Mouse (Mus musculus) limb, embryonic 14.5 days (tissue): ENCODE results near the gene Gse1. TPM values are rescaled to one million over a fixed set of nuclear protein-coding genes. Genes with fewer than 3 reads are reported as not detected.

Experiments
- ATAC-seq: fragments of 200-750 bp; cut with Nextera tagmentation; 2 replicates; pipeline ENCODE4 v1.8.0; 2017; ENCODE audit warnings: low read depth, moderate number of reproducible peaks, moderate TSS enrichment; ENCODE audit not compliant: low FRiP score
- DNase-seq: peaks from one replicate; pipeline ENCODE4 v3.0.0-alpha.2; 2015; ENCODE audit warnings: low spot score
- H3K27ac ChIP-seq: fragments of 300-500 bp; sonication (generic); replicated peaks from 2 replicates; pipeline ENCODE4 v1.5.1; 2014; ENCODE audit warnings: low read depth, mild to moderate bottlenecking, low read length, moderate library complexity, mixed read lengths
- H3K27me3 ChIP-seq: fragments of 300-500 bp; sonication (generic); 2 replicates; pipeline ENCODE4 v1.6.1; 2014; ENCODE audit warnings: low read length, mixed read lengths; ENCODE audit not compliant: control insufficient read depth, insufficient read depth
- H3K36me3 ChIP-seq: fragments of 300-500 bp; sonication (generic); 2 replicates; pipeline ENCODE4 v1.6.1; 2014; ENCODE audit warnings: mild to moderate bottlenecking, low read length, moderate library complexity, mixed read lengths; ENCODE audit not compliant: control insufficient read depth, insufficient read depth
- H3K4me1 ChIP-seq: fragments of 300-500 bp; sonication (generic); 2 replicates; pipeline ENCODE4 v1.6.1; 2014; ENCODE audit warnings: antibody characterized with exemption, low read length, mixed read lengths; ENCODE audit not compliant: control insufficient read depth, insufficient read depth
- H3K4me2 ChIP-seq: fragments of 300-500 bp; sonication (generic); replicated peaks from 2 replicates; pipeline ENCODE4 v1.6.1; 2014; ENCODE audit warnings: low read depth, mild to moderate bottlenecking, low read length, moderate library complexity; ENCODE audit not compliant: severe bottlenecking
- H3K4me3 ChIP-seq: fragments of 300-500 bp; sonication (generic); replicated peaks from 2 replicates; pipeline ENCODE4 v1.5.1; 2014; ENCODE audit warnings: low read length
- H3K9ac ChIP-seq: fragments of 300-500 bp; sonication (generic); 2 replicates; pipeline ENCODE4 v1.6.1; 2014; ENCODE audit warnings: mild to moderate bottlenecking, low read depth, low read length, moderate library complexity; ENCODE audit not compliant: severe bottlenecking
- H3K9me3 ChIP-seq: fragments of 300-500 bp; sonication (generic); 2 replicates; pipeline ENCODE4 v1.6.1; 2016; ENCODE audit warnings: low read length; ENCODE audit not compliant: control insufficient read depth
- POLR2A ChIP-seq: fragments of 200-500 bp; IDR thresholded peaks from 2 replicates; pipeline ENCODE4 v1.8.0; 2012; ENCODE audit warnings: inconsistent platforms, mild to moderate bottlenecking, moderate library complexity, borderline replicate concordance; ENCODE audit not compliant: insufficient read depth, insufficient read length; ENCODE audit errors: extremely low read depth
- WGBS: fragments of 180-500 bp; shearing (Covaris S2); extraction: QIAGEN DNeasy Blood & Tissue Kit; methylation state at CpG from one replicate; pipeline ENCODE4 v1.1.7; 2014; 5-methylcytosine and 5-hydroxymethylcytosine counted together
- polyA plus RNA-seq, 2 experiments: library from polyadenylated mRNA; depleted of rRNA in 1 of 2; stranded (reverse) in 1 of 2; unstranded in 1 of 2; fragments of >200 nt; fragmentation: Nextera tagmentation in 1 of 2; extraction: Ambion mirVana in 1 of 2; gene quantifications; 2 replicates each; pipeline versions ENCODE4 v1.2.1 to v1.2.3; 2012 to 2014

Gene Gse1
- polyA plus RNA-seq, 2 experiments = 10.3 to 32.6 TPM

DNA sequence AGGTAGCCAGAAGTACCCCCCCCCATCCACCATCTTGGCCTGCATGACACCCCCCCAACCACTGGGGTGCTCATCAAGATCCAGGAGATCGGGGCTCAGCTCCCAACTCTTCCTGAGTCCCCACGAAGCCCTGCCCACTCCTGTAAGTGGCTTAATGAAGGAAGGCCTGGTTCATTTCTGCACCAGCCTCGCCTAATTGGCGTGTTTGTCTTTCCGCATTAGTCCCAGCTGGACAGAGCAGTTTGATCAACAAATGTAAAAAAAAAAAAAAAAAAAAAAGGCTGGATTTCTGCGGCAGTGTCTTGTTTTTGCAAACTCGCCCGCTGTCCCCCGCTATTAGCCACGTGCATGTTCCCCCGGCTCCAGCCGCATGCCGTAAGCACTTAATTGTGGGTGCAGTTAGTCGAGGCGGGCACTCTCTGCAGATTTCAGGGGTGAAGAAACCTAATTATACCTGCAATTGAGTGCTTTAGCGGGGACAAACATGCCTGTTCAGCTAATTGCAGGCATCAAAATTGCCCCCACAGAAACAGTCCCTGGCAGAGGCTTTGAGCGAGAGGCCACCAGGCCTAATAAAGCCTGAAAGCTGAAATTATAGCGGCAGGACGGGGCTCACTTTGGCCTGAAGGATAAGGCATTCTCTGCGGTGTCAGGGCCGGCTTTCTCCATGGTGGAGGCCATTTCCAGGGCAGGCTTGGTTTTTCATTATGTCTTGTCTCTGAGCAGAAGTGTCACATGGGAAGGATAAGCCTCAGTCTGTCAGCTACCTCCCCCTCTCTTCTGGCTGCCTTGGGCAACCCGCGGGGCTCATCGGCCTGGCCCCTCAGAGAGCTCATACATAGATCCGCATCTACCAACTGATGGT lies 248.7 kb downstream of the Gse1 start:
- no peaks in the 10 kb centered on the region for H3K9me3 ChIP-seq
- no peak for TF ChIP-seq POLR2A
- DNase-seq (no peak), ATAC-seq (no peak)
- no peak overlapping the region for H3K9ac ChIP-seq
- H3K36me3 ChIP-seq = no peaks in the 10 kb centered on the region
- no peak overlapping the region for H3K27ac ChIP-seq
- no peak overlapping the region for H3K4me2 ChIP-seq
- 32% methylated on average over 24 of the region's 25 CpGs for WGBS
- no peaks in the 10 kb centered on the region for H3K27me3 ChIP-seq
- no peak overlapping the region for H3K4me3 ChIP-seq
- H3K4me1 ChIP-seq = peaks cover 22% of the 10 kb centered on the region

GRCm38 (mm10) chr8:120478754-120479153 lies 250.5 kb downstream of the Gse1 start:
- TF ChIP-seq POLR2A = no peak
- H3K4me1 ChIP-seq = peaks cover 15% of the 10 kb centered on the region

GRCm38 (mm10) chr8:120479691-120480090 lies 251.4 kb downstream of the Gse1 start:
- H3K27ac ChIP-seq = no peak overlapping the region
- 90% methylated on average over 4 of the region's 4 CpGs for WGBS
- no peaks in the 10 kb centered on the region for H3K27me3 ChIP-seq
- H3K9me3 ChIP-seq = no peaks in the 10 kb centered on the region
- H3K4me2 ChIP-seq = no peak overlapping the region
- no peak overlapping the region for H3K9ac ChIP-seq
- ATAC-seq (no peak), DNase-seq (no peak)
- TF ChIP-seq POLR2A = no peak
- H3K4me1 ChIP-seq = peaks cover 23% of the 10 kb centered on the region
- H3K4me3 ChIP-seq = no peak overlapping the region
- H3K36me3 ChIP-seq = no peaks in the 10 kb centered on the region

More at GRCm38 (mm10) chr8:120478754-120479153, 250.5 kb downstream of the Gse1 start:
- Histone ChIP-seq H3K36me3 (no peaks in the 10 kb centered on the region), H3K27ac (no peak overlapping the region), H3K4me2 (no peak overlapping the region), H3K4me3 (no peak overlapping the region), H3K9me3 (no peaks in the 10 kb centered on the region), H3K9ac (no peak overlapping the region), H3K27me3 (no peaks in the 10 kb centered on the region)
- no peak for ATAC-seq
- DNase-seq = no peak
- WGBS = 86% methylated on average over 11 of the region's 11 CpGs

GRCm38 (mm10) chr8:120482015-120482689 lies 253.9 kb downstream of the Gse1 start:
- Histone ChIP-seq H3K27me3 (peaks cover 17% of the 10 kb centered on the region), H3K4me3 (no peak overlapping the region), H3K9me3 (no peaks in the 10 kb centered on the region), H3K36me3 (no peaks in the 10 kb centered on the region), H3K27ac (no peak overlapping the region), H3K4me2 (no peak overlapping the region), H3K4me1 (peaks cover 34% of the 10 kb centered on the region), H3K9ac (no peak overlapping the region)
- no peak for TF ChIP-seq POLR2A
- DNase-seq (no peak), ATAC-seq (no peak)
- WGBS = 71% methylated on average over 9 of the region's 9 CpGs

- no peaks in the 10 kb centered on the region for H3K36me3 ChIP-seq
- H3K4me3 ChIP-seq = no peak overlapping the region
- H3K27ac ChIP-seq = no peak overlapping the region
- 41% methylated on average over 6 of the region's 6 CpGs for whole genome bisulfite sequencing
- H3K4me1 ChIP-seq = peaks cover 50% of the 10 kb centered on the region
- peaks cover 32% of the 10 kb centered on the region for H3K27me3 ChIP-seq
- H3K9me3 ChIP-seq = no peaks in the 10 kb centered on the region
- ATAC-seq (no peak), DNase-seq (no peak)
- H3K9ac ChIP-seq = no peak overlapping the region
- no peak overlapping the region for H3K4me2 ChIP-seq
- TF ChIP-seq POLR2A = no peak
These were observed 256.2 kb downstream of the Gse1 start for GRCm38 (mm10) chr8:120484460-120484859.
